Mouse (Mus musculus) heart, postnatal 0 days (tissue): ENCODE results near the gene Atxn1. TPM values are rescaled to one million over a fixed set of nuclear protein-coding genes. Genes with fewer than 3 reads are reported as not detected.
A peak's percentile ranks its signal among the peaks of the same experiment; 100 is the strongest.

Experiments
- ATAC-seq: fragments of 200-750 bp; cut with Nextera tagmentation; 2 replicates; pipeline ENCODE4 v1.8.0; 2017; ENCODE audit warnings: low read depth, moderate number of reproducible peaks, moderate library complexity; ENCODE audit not compliant: insufficient read depth
- DNase-seq: peaks from one replicate; pipeline ENCODE4 v3.0.0-alpha.2; 2016; ENCODE audit warnings: low spot score
- H3K27ac ChIP-seq: fragments of 300-500 bp; sonication (generic); 2 replicates; pipeline ENCODE4 v1.5.1; 2014; ENCODE audit warnings: low read depth, mild to moderate bottlenecking
- H3K27me3 ChIP-seq: fragments of 300-500 bp; sonication (generic); 2 replicates; pipeline ENCODE4 v1.6.1; 2014; ENCODE audit warnings: low read length, mixed read lengths; ENCODE audit not compliant: control insufficient read depth, insufficient read depth
- H3K36me3 ChIP-seq: fragments of 300-500 bp; sonication (generic); replicated peaks from 2 replicates; pipeline ENCODE4 v1.6.1; 2014; ENCODE audit warnings: low read length, mixed read lengths; ENCODE audit not compliant: control insufficient read depth, insufficient read depth
- H3K4me1 ChIP-seq: fragments of 300-500 bp; sonication (generic); 2 replicates; pipeline ENCODE4 v1.6.1; 2014; ENCODE audit warnings: antibody characterized with exemption; ENCODE audit not compliant: control insufficient read depth, insufficient read depth
- H3K4me2 ChIP-seq: fragments of 300-500 bp; sonication (generic); 2 replicates; pipeline ENCODE4 v1.6.1; 2014; ENCODE audit warnings: low read depth, mild to moderate bottlenecking, low read length, moderate library complexity
- H3K4me3 ChIP-seq: fragments of 300-500 bp; sonication (generic); 2 replicates; pipeline ENCODE4 v1.5.1; 2014; ENCODE audit warnings: low read depth, low read length
- H3K9ac ChIP-seq: fragments of 300-500 bp; sonication (generic); replicated peaks from 2 replicates; pipeline ENCODE4 v1.6.1; 2014; ENCODE audit warnings: low read depth, low read length, mixed read lengths
- H3K9me3 ChIP-seq: fragments of 300-500 bp; sonication (generic); replicated peaks from 2 replicates; pipeline ENCODE4 v1.6.1; 2016; ENCODE audit warnings: low read length; ENCODE audit not compliant: control insufficient read depth
- CTCF ChIP-seq: IDR thresholded peaks from 2 replicates; pipeline ENCODE4 v1.5.1; 2016; ENCODE audit warnings: antibody characterized with exemption, control low read depth, low read depth
- EP300 ChIP-seq: IDR thresholded peaks from 2 replicates; pipeline ENCODE4 v1.6.1; 2016; ENCODE audit warnings: antibody characterized with exemption, low read depth
- WGBS: fragments of 180-500 bp; shearing (Covaris S2); extraction: QIAGEN DNeasy Blood & Tissue Kit; methylation state at CpG from one replicate; pipeline ENCODE4 v1.1.7; 2014; 5-methylcytosine and 5-hydroxymethylcytosine counted together
- polyA plus RNA-seq: library from polyadenylated mRNA; unstranded; fragments of >200 nt; fragmentation: Nextera tagmentation; extraction: Ambion mirVana; gene quantifications from 2 replicates; pipeline ENCODE4 v1.2.1, GENCODE M21; 2015
- total RNA-seq: library from RNA; depleted of rRNA; stranded (reverse); fragments of >200 nt; gene quantifications from 2 replicates; pipeline ENCODE4 v1.2.3, GENCODE M21; 2014; ENCODE audit warnings: low replicate concordance

Gene Atxn1
- total and polyA plus RNA-seq, 2 experiments from 2014 or later, result 10.3 to 15.0 TPM

GRCm38 (mm10) chr13:45516501-45517393, 448.1 kb downstream of the Atxn1 start:
- H3K27me3 ChIP-seq, result no peaks in the 10 kb centered on the region
- no peaks in the 10 kb centered on the region for H3K9me3 ChIP-seq
- peaks cover 46% of the 10 kb centered on the region for H3K4me1 ChIP-seq
- H3K9ac ChIP-seq, result 0 out of 2 replicates have a peak overlapping the region, but pooled peaks have one; percentile 25
- peak overlapping the region; percentile 43 for H3K27ac ChIP-seq
- ATAC-seq, result peak; percentile 68
- DNase-seq, result no peak
- WGBS, result 15% methylated on average over 24 of the region's 24 CpGs
- H3K4me3 ChIP-seq, result peak overlapping the region; percentile 16; the same call in 1 of the 2 replicates
- H3K4me2 ChIP-seq, result peak overlapping the region; percentile 46
- TF ChIP-seq EP300 (no peak), CTCF (no peak)
- peaks cover 54% of the 10 kb centered on the region for H3K36me3 ChIP-seq

GRCm38 (mm10) chr13:45514832-45515422, 449.9 kb downstream of the Atxn1 start:
- Histone ChIP-seq H3K9me3 (no peaks in the 10 kb centered on the region), H3K27me3 (no peaks in the 10 kb centered on the region), H3K4me1 (peaks cover 62% of the 10 kb centered on the region), H3K4me3 (no peak overlapping the region), H3K9ac (no peak overlapping the region), H3K36me3 (peaks cover 35% of the 10 kb centered on the region), H3K27ac (no peak overlapping the region), H3K4me2 (no peak overlapping the region)
- 46% methylated on average over 8 of the region's 8 CpGs for WGBS
- no peak for ATAC-seq
- no peak for DNase-seq
- TF ChIP-seq EP300 (no peak), CTCF (no peak)

- H3K27ac ChIP-seq, result no peak overlapping the region
- ATAC-seq, result no peak
- no peaks in the 10 kb centered on the region for H3K27me3 ChIP-seq
- peaks cover 64% of the 10 kb centered on the region for H3K4me1 ChIP-seq
- WGBS, result 84% methylated on average over 5 of the region's 5 CpGs
- H3K36me3 ChIP-seq, result peaks cover 28% of the 10 kb centered on the region
- H3K9ac ChIP-seq, result no peak overlapping the region
- TF ChIP-seq EP300 (no peak), CTCF (no peak)
- no peak for DNase-seq
- H3K4me3 ChIP-seq, result no peak overlapping the region
- H3K4me2 ChIP-seq, result no peak overlapping the region
- H3K9me3 ChIP-seq, result no peaks in the 10 kb centered on the region
Measured at GRCm38 (mm10) chr13:45514115-45514514, 450.7 kb downstream of the Atxn1 start.

- H3K36me3 ChIP-seq, result peaks cover 20% of the 10 kb centered on the region
- ATAC-seq, result no peak
Measured at GRCm38 (mm10) chr13:45513009-45513984, 451.5 kb downstream of the Atxn1 start.

DNA sequence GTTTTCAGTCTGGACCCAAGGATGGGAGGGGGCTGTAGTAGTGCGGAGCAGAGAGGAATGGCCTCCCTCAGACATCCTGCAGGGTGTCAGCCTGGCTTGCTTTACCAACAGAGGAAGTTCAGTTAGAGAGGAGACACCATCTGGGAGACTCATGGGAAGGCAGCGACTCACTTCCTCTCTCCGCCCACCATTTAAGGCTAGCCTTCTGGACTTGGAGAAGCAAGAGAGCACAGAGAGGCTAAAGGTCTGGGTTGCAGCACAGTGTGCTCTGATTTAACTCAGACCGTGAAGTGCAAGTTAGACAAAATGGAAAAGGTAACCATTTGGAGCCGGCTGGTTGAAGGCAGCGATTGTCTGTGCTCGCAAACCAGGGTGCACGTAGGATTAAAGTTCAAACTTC, 452.3 kb downstream of the Atxn1 start:
- Histone ChIP-seq H3K36me3 (peaks cover 12% of the 10 kb centered on the region), H3K4me1 (peaks cover 64% of the 10 kb centered on the region), H3K27ac (peak overlapping the region; percentile 47), H3K4me2 (no peak overlapping the region), H3K27me3 (no peaks in the 10 kb centered on the region), H3K9me3 (no peaks in the 10 kb centered on the region), H3K9ac (no peak overlapping the region), H3K4me3 (no peak overlapping the region)
- DNase-seq (peak; percentile 67), ATAC-seq (no peak)
- whole genome bisulfite sequencing, result 70% methylated on average over 8 of the region's 8 CpGs
- TF ChIP-seq EP300, result no peak
- no peak for TF ChIP-seq CTCF

More at GRCm38 (mm10) chr13:45513009-45513984, 451.5 kb downstream of the Atxn1 start:
- H3K4me3 ChIP-seq, result no peak overlapping the region
- no peak for TF ChIP-seq CTCF
- H3K4me1 ChIP-seq, result peaks cover 64% of the 10 kb centered on the region
- no peak overlapping the region for H3K4me2 ChIP-seq
- H3K9me3 ChIP-seq, result no peaks in the 10 kb centered on the region
- H3K9ac ChIP-seq, result no peak overlapping the region
- 47% methylated on average over 12 of the region's 12 CpGs for WGBS
- no peak for DNase-seq
- peak overlapping the region; percentile 47; the same call in 1 of the 2 replicates for H3K27ac ChIP-seq
- H3K27me3 ChIP-seq, result no peaks in the 10 kb centered on the region
